Mouse (Mus musculus) left cerebral cortex, postnatal 4 days (tissue): ENCODE results near the gene Gm20388. TPM values are rescaled to one million over a fixed set of nuclear protein-coding genes. Genes with fewer than 3 reads are reported as not detected.
"Not testable (repeated sequence)": the region's sequence is repeated elsewhere in the genome, so short reads cannot be mapped to it uniquely, and the experiment has no call there.

Source experiments
- DNase-seq: peaks from one replicate; pipeline ENCODE4 v3.0.0-alpha.2; 2022
- intact Hi-C: fragments of 180-260 bp; cut with DNase I; formaldehyde crosslinking; loops from one replicate; pipeline ENCODE4 v1.15.1; 2025
- total RNA-seq, 2 experiments: library from RNA; stranded (reverse); gene quantifications; 2 replicates each; pipeline ENCODE4 v1.2.3; 2021

Gm20388 gene
- total RNA-seq, 2 experiments from 2014 or later, result 6.5 to 12.8 TPM

DNA sequence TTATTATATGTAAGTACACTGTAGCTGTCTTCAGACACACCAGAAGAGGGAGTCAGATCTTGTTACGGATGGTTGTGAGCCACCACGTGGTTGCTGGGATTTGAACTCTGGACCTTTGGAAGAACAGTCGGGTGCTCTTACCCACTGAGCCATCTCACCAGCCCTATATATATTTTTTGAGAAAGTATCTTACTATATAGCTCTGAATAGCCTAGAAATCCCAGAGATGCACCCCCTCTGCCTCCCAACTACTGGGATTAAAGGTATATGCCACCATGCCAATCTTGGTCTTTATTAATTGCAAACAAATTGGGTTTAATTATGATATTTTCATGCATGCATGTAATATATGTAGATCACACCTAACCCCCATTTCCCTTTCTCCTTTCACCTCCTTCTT lies 3721.1 kb downstream of the Gm20388 start:
- DNase-seq, intact Hi-C loops: not testable (repeated sequence)

DNA sequence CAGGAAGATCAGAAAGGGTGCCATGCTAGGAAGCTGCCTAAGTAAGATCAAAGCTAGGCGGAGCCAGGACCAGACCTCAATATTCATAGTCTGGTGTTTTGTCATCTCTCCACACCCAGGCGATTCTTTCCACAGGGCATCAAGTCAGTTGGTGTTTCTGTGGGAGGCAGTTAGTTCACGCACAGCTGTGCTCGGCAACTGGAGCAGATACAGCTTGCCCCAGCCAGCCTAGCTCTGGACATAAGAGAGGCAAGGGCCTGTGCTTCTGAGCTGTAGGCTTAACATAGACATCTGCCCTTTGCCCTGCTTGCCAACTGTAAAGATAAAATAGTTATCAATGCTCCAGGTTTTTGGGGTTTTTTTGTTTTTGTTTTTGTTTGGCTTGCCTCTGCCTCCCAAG lies 3721.6 kb downstream of the Gm20388 start:
- DNase-seq, result no peak
- intact Hi-C loops, result no loop called here

DNA sequence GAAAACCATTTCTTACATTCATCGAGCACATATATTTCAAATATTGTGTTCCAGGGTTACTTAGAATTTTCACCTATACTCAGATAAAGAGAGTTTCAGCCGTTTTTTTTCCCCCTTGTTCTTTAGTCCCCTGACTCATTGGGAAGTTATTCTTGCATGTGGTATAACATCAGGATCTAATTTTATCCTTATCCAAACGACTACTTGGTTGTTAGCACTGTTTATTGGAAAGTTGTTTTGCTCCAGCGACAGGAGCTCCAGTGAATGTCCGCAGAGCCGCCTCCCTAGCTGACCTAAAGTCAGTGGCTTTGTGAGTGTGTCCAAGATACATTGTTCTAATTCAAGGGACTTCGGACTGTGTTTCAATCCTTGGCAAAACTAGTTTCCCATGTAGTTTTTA lies 3723.2 kb downstream of the Gm20388 start:
- intact Hi-C loops, result no loop called here
- no peak for DNase-seq

DNA sequence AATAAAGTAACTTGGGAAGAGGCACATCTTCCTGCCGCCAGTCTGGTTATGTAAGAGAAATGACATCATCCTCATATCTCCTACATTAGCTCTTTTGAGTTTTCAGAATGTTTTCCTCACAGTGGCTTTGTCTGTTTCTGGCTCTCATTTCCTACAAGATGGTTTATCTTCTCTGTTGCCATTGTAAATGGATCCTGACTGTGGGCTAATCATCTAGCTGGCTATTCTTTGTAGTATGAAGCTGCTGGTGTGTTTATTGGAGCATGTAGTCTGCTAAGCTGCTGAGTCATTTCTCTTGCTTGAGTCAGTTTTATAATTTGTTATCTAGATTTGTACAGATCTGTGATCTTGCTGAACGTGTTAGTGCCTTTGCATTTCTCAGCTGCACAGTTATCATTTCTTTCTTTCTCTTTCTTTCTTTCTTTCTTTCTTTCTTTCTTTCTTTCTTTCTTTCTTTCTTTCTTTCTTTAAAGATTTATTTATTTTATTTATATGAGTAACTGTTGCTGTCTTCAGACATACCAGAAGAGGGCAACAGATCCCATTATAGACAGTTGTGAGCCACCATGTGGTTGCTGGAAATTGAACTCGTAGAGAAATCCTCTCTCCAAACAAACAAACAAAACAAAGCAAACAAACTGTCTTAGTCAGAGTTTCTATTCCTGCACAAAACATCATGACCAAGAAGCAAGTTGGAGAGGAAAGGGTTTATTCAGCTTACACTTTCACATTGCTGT lies 3723.9 kb downstream of the Gm20388 start:
- DNase-seq, result no peak
- intact Hi-C loops, result no loop called here

DNA sequence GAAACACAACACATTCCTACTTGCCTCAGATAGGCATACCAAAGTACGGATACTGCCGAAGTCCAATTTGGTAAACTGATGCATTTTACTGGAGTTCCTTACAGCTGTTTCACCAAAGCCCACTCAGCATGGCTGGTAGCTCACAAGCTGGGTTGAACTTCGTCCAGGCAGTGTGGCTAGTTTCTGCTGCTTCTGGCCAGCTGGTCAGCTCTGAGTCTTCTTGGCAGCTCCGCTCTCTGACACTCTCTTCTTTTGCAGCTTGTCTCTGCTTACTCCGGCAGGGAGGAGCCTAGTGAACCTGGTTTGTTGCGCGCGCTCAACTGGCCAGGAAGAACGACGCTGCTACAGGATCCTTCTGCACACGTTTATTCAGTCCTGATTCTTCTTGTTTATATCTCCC lies 3725.0 kb downstream of the Gm20388 start:
- intact Hi-C loops, result no loop called here
- no peak for DNase-seq

DNA sequence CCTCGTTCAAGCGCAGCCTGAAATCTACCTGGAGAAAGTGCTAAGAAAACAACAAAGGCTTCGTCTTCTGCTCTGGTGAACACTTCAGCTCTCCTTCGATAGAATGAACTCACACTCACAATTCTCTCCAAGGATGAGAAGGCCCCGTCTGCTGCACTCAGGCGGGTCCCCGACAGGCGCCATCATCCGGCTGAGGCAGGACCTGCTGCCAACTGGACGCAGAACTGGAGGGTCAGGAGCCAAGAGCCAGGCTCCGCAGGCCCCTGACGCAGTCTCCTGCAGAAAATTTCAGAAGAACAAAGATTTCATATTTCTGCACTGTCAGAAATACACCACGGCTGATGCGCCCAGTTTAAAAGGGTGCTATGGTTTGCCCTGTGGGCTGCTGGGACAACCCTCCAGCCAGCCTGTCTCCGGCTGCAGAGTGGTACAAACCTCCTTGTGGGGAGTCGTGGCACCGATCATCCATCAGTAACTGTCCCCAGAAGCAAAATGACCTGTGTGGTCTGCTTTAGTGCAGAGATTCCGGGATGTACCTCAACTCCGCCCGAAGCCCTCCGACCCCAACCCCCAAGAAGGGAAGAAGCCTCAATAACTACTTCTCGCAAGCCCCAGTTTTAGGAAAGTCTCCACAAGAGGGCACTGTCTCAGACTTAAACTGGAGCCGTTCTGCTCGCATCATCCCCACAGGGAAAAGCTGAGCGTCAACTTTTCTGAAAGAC lies 3732.8 kb downstream of the Gm20388 start:
- DNase-seq, result peak; percentile 60
- intact Hi-C loops, result no loop called here

DNA sequence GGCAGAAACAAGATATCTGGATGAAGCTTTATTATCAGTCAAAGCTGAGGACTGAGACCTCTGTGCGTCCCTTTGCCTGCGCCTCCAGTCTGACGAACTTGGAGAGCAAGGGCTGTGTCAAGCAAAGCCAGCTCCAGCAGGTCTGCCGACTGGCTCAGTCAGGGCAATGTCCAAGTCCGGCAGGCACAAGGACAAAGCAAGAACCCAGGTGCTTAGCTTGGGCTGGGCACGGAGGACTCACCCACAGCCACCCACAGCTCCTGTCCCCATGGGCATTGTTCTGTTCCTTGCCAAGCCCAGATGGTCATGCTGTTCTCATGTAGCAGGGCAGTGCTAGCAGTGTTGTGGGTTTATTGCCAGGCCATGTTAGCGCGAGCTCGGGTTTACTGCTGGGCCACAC lies 3734.6 kb downstream of the Gm20388 start:
- intact Hi-C loops, result no loop called here
- no peak for DNase-seq

DNA sequence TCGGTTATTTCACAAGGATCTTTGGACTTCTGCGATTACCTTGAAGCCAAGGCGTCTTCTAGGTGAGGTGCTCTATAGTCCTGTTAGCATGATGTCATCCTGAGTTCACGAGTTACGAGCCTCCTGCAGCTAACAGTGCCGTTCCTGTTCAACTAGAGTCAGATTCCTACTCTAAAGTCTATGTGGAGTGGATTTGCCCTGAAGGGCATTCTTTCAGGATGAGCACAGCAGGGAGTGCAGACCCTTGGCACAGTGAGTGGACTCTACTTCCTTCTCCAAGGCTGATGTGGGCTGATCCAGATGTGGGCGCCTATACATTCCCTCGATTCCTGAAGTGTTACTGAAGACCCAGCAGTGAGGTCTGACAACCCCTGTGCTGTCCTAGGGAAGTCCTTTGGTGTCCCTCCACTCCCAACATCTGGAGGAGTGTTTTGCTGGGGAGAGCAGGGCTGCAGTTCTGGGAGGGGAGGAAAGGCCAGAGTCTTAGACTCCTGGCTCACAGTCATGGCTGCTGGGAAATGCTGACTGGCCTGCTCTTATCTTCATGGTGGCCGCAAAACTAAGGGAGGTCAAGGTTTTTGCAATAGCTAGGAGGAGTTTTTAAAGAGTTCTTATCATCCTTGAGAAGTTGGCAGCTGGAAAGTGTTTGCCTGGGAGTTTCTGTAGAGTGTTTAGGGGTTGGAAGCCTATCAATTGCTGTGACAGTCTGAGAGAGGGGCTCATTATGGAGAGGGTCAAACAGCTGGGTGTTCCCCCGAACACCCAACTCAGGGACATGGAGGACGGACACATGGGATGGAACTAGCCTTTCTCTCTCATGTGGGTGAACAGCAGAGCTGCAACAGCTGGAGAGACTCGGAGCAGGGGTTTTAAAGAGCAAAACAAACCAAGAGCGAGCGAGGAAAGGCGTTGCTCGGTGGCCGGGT lies 3737.9 kb downstream of the Gm20388 start:
- intact Hi-C loops, result no loop called here
- DNase-seq, result no peak

DNA sequence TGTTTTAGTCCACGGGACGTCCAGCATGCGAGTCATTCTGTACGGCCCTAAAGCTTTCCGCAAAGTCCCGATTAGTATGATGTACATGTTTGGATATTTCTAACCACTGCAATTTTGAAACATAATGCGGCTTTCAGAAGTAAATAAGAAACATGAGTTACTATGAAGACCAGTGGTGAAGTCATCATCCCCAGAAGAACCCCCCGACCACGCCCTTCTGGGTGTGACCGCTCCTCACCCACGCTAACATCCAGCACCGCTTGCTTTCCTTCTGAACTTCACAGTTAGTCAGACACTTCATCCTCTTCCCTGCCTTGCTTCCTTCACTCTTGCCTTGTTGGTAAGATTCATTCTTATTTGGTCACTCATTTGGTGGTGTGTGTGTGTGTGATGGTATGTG lies 3738.8 kb downstream of the Gm20388 start:
- intact Hi-C loops, result no loop called here
- no peak for DNase-seq

DNA sequence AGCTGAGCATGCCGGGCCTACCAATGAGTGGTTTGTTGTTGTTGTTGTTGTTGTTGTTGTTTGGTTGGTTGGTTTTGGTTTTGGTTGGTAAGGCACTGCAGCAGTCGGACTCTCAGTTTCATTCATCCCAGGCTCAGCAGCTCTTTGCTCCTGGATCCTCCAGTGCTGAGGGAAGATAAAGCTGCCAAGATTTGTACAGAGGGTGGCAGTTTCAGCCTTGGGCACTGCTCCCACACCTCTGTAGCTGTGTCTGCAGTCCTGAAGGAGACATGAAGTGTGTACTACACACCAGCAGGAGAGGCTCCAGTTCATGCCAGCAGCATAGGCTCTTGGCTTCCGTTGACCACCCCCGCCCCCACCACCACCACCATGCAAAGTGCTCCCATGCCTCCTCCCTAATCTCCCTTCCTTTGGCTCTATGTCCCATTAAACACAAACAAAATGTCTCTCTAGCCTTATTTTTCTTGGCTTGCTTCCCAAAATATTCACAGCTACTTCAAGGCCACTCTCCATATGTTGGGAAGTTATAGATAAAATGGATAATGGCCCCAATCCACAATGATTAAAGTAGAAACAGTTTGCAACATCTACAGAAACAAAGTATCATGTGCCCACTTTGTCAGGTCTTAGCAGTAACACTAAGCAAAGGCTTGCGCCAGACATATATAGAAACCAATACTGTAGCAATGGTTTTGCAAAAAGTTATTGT lies 3740.9 kb downstream of the Gm20388 start:
- intact Hi-C loops, result loop anchor here (5.0 to 10.0 kb wide), 3 partner anchors 73 to 131 kb away; no protein-coding TSS in a partner anchor
- no peak for DNase-seq

DNA sequence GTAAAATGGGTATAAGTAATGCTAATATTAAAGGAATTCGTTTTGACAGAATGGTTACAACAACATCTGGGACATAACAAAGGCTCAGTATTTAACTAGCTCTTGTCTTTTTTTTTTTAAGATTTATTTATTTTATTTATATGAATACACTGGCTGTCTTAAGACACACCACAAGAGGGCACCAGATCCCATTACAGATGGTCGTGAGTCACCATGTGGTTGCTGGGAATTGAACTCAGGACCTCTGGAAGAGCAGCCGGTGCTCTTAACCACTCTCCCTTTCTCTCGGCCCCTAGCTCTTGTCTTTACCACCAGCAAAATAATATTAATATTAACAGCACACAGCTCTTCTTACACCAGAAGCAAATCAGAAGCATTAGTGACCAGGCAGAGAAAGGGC lies 3742.0 kb downstream of the Gm20388 start:
- DNase-seq, result no peak
- intact Hi-C loops, result loop anchor here (5.0 to 10.0 kb wide), 3 partner anchors 72 to 130 kb away; no protein-coding TSS in a partner anchor

DNA sequence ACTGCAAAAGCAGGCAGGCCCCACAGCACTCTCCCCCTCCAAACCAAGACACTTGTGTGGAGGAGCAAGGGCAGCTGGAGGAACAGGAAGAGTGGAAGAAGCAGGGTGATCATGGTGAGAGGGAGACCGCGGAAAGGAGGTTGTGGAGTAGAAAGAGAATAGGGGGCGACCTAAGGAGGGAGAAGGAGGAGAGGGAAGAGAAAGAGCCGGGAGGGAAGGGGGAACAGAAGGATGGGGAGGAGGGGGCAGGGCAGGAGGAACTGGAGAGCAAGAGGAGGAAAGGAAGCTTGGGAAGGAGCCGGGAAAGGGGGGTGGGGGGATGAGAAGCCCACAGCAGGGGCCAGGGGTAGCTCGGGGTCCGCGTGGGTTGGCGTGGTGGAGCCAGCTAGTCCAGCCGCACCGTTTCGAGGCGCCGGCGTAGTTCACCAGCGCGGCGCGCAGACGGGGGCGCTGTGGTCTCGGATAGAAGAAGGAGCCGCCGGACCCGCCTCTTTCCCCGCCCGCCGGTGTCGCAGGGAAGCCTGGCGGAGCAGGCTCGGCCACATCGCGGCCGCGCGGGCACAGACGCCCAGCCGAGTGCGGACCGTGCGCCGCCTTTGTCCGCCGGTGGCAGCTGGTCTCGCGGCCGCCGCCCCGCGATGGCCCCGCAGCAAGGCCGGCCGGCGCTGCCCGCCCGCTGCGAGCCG lies 3742.8 kb downstream of the Gm20388 start, which contains the start of gene Rhou:
TSS of gene Rhou (plus strand) at position 622 of the 686 bp plus-strand sequence.
- intact Hi-C loops, result loop anchor here (5.0 to 10.0 kb wide), 3 partner anchors 71 to 129 kb away; no protein-coding TSS in a partner anchor
- peak; percentile 97 for DNase-seq

DNA sequence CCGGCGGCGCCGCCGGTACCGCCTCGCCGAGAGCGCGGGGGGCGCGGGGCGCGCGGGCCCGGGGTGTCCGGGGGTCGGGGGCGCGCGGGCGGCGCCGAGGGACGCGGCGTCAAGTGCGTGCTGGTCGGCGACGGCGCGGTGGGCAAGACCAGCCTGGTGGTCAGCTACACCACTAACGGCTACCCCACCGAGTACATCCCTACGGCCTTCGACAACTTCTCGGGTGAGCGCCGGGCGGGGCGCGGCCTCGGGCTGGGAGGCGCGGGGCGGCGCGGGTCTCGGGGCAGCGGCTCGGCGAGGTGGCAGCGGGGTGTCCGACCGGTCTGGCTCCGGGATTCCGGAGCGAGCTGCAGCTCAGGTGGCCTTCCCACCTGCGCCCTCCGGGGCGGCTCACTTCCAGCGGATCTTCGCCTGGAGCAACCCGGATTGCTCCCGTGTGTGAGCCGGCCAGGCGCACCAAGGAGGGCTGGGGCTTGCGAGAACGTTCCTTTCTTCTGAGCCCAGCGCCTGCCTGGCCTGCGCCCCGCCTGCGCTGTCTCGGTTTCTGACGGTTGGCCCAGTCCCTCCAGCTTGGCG lies 3743.4 kb downstream of the Gm20388 start:
- DNase-seq, result peak; percentile 62
- intact Hi-C loops, result loop anchor here (5.0 to 10.0 kb wide), 3 partner anchors 71 to 128 kb away; no protein-coding TSS in a partner anchor

DNA sequence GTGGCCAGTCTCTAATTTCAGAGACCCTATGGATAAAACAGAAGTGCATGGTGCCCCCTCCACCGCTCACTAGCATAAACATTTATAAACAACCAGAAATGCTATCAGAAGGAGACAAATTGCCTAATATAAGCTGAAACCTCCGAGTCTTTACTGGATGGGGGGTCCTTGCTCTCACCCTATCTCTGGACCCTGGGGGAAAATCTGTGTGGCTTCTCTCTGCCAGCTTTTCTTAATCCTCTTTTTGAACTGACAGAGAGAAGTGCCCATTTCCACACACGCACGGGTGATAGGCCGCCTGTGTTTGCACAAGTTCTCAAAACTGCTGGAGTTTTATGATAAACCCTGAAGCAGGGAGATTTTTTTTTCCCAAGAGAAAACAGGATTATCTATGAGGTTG lies 3744.1 kb downstream of the Gm20388 start:
- DNase-seq, result no peak
- intact Hi-C loops, result loop anchor here (5.0 to 10.0 kb wide), 3 partner anchors 70 to 128 kb away; no protein-coding TSS in a partner anchor

DNA sequence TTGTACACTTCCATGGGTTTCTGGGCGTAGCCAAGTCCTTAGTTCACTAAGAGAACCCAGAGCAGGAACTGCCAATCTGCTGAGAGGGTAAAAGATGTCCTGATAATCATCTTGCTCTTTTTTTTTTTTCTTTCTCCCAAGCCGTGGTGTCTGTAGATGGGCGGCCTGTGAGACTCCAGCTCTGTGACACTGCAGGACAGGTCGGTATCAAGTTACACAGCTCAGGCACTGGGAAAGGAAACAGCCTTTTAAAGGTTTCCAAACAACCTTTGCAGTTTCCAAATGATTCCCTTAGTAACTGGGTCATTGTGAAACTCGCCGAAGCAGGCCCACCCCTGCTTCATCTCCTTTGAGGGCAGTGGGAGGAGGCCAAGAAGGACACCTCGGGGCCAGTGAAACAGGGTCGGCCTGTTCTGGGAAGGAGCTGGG lies 3744.7 kb downstream of the Gm20388 start:
- intact Hi-C loops, result loop anchor here (10.0 kb wide), 1 partner anchor 69 kb away; no protein-coding TSS in a partner anchor
- DNase-seq, result no peak

DNA sequence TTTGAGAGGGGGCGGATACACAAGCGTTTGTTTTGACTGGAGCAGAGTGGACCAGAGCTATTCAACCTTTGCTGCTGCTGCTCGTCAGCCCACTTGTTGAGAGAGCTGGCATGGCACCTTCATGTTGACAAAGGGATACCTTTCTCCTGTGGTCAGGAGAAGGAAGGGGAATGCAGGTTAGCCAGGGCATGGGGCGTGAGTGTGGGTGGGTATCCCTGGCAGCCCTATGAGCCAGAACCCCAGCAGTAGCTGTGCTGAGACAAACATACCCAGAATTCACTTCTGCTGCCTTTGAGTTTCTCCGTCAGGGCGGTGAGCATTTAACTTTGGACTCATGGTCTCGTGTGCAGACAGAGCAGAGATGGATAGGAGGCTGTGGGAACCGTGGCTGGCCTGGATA lies 3747.2 kb downstream of the Gm20388 start:
- intact Hi-C loops, result loop anchor here (10.0 kb wide), 1 partner anchor 67 kb away; no protein-coding TSS in a partner anchor
- DNase-seq, result no peak

DNA sequence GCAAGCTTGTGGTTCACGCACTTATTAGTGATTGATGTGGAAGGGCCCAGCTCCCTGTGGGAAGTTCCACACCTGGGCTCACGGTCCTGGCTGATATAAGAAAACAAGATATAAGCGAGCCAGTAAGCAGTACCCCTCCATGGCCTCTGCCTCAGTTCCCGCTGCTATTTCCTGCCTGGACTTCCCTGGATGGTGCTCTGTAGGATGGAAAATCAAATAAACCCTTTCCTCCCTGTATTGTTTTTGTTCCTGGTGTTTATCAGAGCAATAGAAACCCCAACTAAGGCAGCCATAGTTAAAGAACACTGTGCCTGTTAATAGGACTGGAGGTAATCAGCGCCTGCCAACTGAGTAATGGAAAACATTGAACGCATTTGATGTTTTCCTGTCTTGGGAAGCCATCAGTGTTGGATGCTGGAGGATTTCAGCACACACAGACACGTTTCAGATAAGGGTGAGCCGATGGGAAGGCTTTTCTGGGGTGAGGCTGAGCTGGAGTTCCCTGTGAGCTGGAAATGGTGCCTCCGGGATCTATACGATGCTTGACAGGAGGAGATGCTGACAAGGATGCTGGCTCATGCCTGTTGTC lies 3748.9 kb downstream of the Gm20388 start:
- intact Hi-C loops, result loop anchor here (10.0 kb wide), 1 partner anchor 65 kb away; no protein-coding TSS in a partner anchor
- no peak for DNase-seq

DNA sequence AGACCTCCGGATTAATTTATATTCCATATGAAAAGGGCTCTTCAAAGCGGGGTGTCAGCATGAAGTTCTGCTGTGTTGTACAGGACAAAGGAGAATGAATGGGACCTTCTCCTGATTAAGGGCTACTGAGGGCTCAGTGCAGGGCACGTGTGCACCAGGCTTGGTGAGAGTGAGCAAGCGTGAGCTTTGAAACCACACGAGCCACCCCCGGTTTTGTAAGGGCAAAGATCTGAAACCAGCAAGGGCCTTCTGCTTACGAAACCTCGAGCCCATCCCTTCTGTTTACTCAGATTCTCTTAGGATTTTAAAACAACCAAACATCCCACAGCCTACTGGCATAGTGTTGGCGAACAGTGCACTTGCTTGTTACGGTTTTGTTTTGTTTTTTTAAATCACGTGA lies 3750.9 kb downstream of the Gm20388 start:
- intact Hi-C loops, result no loop called here
- no peak for DNase-seq

DNA sequence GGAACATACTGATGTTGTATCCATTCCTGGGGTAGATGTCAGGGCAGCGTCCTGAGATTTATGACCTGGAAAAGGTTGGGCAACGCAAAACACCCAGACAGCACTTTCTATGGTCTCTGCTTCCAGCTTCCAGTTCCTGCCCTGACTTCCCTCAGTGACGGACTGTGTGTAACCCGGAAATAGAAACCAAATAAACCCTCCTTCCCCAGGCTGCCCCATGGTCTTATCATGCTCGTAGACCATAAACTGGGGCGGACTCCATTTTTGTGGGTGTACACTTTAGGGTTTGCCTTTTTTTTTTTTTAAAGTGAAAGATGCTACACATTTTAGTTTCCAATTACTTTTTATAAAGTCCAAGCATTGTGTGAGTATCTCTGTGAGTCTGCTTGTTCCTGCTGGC lies 3754.9 kb downstream of the Gm20388 start:
- intact Hi-C loops, result no loop called here
- no peak for DNase-seq
